Mouse (Mus musculus) bone marrow, adult 2 months (tissue): ENCODE measurements around the gene Tcerg1l.

Experiments
- CTCF ChIP-seq: fragments of 200-500 bp; IDR thresholded peaks from 2 replicates; pipeline ENCODE4 v1.5.1; 2011; ENCODE audit warnings: low read length, control low read depth; ENCODE audit not compliant: control insufficient read depth, insufficient read depth
- POLR2A ChIP-seq: fragments of 200-500 bp; IDR thresholded peaks from 2 replicates; pipeline ENCODE4 v1.6.1; 2011; ENCODE audit warnings: low read depth, mild to moderate bottlenecking, control low read depth, low read length, borderline replicate concordance; ENCODE audit not compliant: control insufficient read depth

DNA sequence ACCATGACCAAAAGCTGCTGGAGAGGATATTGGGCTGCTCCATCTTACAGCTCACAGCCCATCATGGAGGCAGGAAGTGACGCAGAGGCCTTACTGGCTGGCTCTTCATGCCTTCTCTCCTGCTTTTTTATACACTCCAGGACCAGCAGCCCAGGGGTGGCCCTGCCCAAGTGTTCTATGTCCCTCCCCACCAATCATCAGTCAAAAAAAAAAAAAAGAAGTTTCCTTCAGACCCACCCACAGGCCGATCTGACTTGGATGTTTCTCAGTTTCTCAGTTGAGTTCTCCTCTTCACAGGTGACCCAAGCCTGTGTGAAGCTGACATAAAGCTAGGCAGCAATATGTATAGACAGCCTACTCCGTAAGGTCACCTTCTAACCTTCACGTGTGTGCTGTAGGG is 19.0 kb downstream of the Tcerg1l start:
- TF ChIP-seq POLR2A (no peak), CTCF (no peak)
